Mouse (Mus musculus) lung, embryonic 16.5 days (tissue): ENCODE data around the gene Kcnh1. TPM values are rescaled to one million over a fixed set of nuclear protein-coding genes. Genes with fewer than 3 reads are reported as not detected.

Experiments used
- ATAC-seq: fragments of 200-750 bp; cut with Nextera tagmentation; 2 replicates; pipeline ENCODE4 v1.8.0; 2017; ENCODE audit warnings: low read depth, mild to moderate bottlenecking, moderate library complexity
- H3K27ac ChIP-seq: fragments of 300-500 bp; sonication (generic); 2 replicates; pipeline ENCODE4 v1.5.1; 2014; ENCODE audit warnings: mild to moderate bottlenecking, control low read depth, low read length
- H3K27me3 ChIP-seq: fragments of 300-500 bp; sonication (generic); 2 replicates; pipeline ENCODE4 v1.6.1; 2014; ENCODE audit warnings: low read depth, low read length, mixed read lengths; ENCODE audit not compliant: control insufficient read depth, insufficient read depth
- H3K36me3 ChIP-seq: fragments of 300-500 bp; sonication (generic); 2 replicates; pipeline ENCODE4 v1.6.1; 2014; ENCODE audit warnings: low read length; ENCODE audit not compliant: control insufficient read depth, insufficient read depth
- H3K4me1 ChIP-seq: fragments of 300-500 bp; sonication (generic); replicated peaks from 2 replicates; pipeline ENCODE4 v1.6.1; 2014; ENCODE audit warnings: low read length, mixed read lengths; ENCODE audit not compliant: control insufficient read depth, insufficient read depth
- H3K4me2 ChIP-seq: fragments of 300-500 bp; sonication (generic); 2 replicates; pipeline ENCODE4 v1.6.1; 2014; ENCODE audit warnings: low read depth, low read length, control low read depth
- H3K4me3 ChIP-seq: fragments of 300-500 bp; sonication (generic); 2 replicates; pipeline ENCODE4 v1.5.1; 2014; ENCODE audit warnings: mild to moderate bottlenecking, low read length, control low read depth
- H3K9ac ChIP-seq: fragments of 300-500 bp; sonication (generic); 2 replicates; pipeline ENCODE4 v1.6.1; 2014; ENCODE audit warnings: low read length, control low read depth
- H3K9me3 ChIP-seq: fragments of 300-500 bp; sonication (generic); 2 replicates; pipeline ENCODE4 v1.6.1; 2016; ENCODE audit warnings: low read length; ENCODE audit not compliant: control insufficient read depth
- WGBS: fragments of 180-500 bp; shearing (Covaris S2); extraction: QIAGEN DNeasy Blood & Tissue Kit; methylation state at CpG from one replicate; pipeline ENCODE4 v1.1.7; 2014; 5-methylcytosine and 5-hydroxymethylcytosine counted together
- polyA plus RNA-seq: library from polyadenylated mRNA; unstranded; fragments of >200 nt; fragmentation: Nextera tagmentation; extraction: Ambion mirVana; gene quantifications from 2 replicates; pipeline ENCODE4 v1.2.1, GENCODE M21; 2015

Gene Kcnh1
- polyA plus RNA-seq, 1 experiment from 2014 or later: 0.97 TPM

DNA sequence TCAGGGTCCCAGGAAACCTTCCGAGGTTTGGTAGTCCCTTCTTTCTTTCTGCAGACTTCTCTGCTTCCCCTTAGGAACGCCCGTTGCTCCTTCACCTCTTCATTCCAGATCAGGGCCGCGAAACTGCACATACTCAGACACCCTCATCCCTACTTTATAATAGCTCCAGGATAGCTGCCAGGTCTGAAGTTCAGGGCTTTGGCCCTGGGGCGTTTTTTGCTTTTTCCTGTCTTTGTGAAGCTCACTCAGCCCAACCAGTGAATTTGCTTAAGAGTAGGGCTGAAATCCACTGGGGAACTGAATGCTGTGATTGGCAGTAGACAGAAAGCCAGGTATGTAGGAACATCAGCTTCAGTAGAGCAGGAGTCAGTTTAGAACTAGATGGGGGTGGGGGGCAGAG is 287.0 kb downstream of the Kcnh1 start:
- Histone ChIP-seq H3K27ac (peak overlapping the region; percentile 53), H3K4me3 (no peak overlapping the region), H3K36me3 (no peaks in the 10 kb centered on the region), H3K27me3 (no peaks in the 10 kb centered on the region), H3K4me2 (no peak overlapping the region), H3K9ac (no peak overlapping the region), H3K4me1 (peaks cover 4% of the 10 kb centered on the region; the same call in 1 of the 2 replicates), H3K9me3 (no peaks in the 10 kb centered on the region)
- ATAC-seq: 0 out of 2 replicates have a peak, but pooled peaks have one; percentile 31
- WGBS: 23% methylated on average over 6 of the region's 6 CpGs

DNA sequence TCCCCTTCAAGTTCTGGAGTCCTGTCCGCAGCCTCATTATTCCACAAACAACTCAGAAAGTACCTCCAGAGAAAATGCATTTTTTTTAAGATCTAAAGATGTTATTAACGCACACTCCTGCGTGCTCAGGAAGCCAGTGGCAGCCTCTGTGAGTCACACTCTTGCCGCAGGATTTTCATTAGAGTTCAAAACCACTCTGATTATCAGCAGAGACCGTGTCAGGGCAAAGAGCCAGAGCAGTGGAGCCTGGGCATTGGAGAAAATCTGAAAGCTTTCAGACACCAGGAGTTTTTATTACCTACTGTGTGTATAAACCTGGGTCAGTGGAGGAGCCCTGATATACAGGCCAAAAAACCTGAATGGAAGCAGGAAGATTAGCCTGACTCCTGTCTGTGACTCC is 287.6 kb downstream of the Kcnh1 start:
- 41% methylated on average over 5 of the region's 5 CpGs for WGBS
- Histone ChIP-seq H3K4me1 (peaks cover 4% of the 10 kb centered on the region; the same call in 1 of the 2 replicates), H3K9ac (no peak overlapping the region), H3K4me2 (no peak overlapping the region), H3K4me3 (no peak overlapping the region), H3K27ac (peak overlapping the region; percentile 53), H3K9me3 (no peaks in the 10 kb centered on the region), H3K36me3 (no peaks in the 10 kb centered on the region), H3K27me3 (no peaks in the 10 kb centered on the region)
- ATAC-seq: no peak

DNA sequence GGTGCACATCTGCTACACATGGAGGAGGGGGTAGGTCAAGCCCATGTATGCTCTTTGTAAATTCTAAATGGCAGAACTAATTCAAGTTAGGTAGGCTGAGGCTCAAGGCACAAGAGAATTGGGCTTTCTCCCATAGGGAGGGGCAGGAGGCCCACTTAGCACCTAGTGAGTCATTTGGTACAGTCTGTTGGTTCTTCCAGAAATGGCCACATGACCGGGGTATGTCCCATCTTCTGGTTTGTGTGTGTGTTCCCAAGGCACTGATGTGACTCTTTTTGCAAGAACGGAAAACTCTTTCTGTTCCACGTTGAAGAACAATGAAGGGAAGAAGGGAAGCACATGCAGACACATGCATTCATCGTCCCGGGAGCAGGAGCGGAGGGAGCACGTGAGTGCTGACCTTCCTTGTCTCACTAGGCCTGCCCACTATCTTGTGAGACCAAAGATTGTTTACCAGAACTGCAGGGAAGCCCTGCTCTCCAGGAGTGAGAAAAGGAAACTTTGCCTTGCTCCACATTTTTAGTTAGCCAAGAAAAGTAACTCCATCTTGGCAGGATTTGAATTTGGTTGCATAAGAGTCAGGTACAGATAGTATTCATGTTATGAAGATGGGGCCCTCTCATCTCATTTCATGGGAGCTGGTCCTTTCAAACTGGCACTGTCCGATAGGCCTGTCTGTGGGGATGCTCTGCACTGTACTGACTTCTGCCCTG is 289.7 kb downstream of the Kcnh1 start:
- no peaks in the 10 kb centered on the region for H3K27me3 ChIP-seq
- H3K27ac ChIP-seq: no peak overlapping the region
- H3K9ac ChIP-seq: no peak overlapping the region
- no peaks in the 10 kb centered on the region for H3K9me3 ChIP-seq
- H3K36me3 ChIP-seq: no peaks in the 10 kb centered on the region
- WGBS: 69% methylated on average over 8 of the region's 8 CpGs
- peaks cover 4% of the 10 kb centered on the region; the same call in 1 of the 2 replicates for H3K4me1 ChIP-seq
- no peak overlapping the region for H3K4me3 ChIP-seq
- no peak for ATAC-seq
- no peak overlapping the region for H3K4me2 ChIP-seq

DNA sequence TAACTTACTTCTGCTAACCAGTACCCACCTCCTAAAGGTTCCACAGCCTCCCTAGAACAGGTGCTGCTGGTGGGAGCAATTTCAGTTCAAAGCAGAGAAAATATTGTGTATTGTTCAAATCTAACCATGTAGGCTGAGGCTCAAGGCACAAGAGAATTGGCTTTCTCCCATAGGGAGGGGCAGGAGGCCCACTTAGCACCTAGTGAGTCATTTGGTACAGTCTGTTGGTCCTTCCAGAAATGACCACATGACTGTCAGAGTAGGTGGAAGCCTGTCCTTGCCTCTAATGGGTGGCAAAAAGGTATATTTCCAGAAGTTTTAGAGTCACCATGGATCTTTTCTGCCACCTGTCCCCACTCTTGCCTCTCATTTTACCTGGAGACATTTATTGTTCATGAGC is 290.9 kb downstream of the Kcnh1 start:
- no peaks in the 10 kb centered on the region for H3K27me3 ChIP-seq
- H3K4me3 ChIP-seq: no peak overlapping the region
- H3K36me3 ChIP-seq: no peaks in the 10 kb centered on the region
- ATAC-seq: no peak
- no peak overlapping the region for H3K9ac ChIP-seq
- H3K4me1 ChIP-seq: peaks cover 4% of the 10 kb centered on the region; the same call in 1 of the 2 replicates
- no peak overlapping the region for H3K27ac ChIP-seq
- no peak overlapping the region for H3K4me2 ChIP-seq
- no peaks in the 10 kb centered on the region for H3K9me3 ChIP-seq

DNA sequence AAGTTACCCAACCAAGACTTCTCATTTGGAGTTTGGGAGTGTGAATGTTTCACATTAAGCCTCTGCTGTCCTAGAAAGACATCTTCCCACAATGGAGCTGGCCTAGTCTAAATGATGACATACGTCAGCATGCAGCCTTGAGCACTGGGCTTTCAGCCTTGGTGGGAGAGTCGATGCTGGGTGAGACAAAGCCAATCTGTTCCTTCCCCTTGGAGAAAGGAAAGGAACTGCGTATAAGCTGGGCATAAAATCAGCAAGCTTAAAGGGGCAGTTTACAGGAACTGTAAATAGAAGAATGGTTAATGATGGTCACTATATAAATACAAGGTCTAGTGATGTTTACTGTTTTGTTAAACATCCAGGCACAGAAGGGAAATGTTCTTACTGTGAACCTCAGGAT is 294.5 kb downstream of the Kcnh1 start:
- Histone ChIP-seq H3K4me1 (no peaks in the 10 kb centered on the region), H3K4me3 (no peak overlapping the region), H3K36me3 (no peaks in the 10 kb centered on the region), H3K27ac (0 out of 2 replicates have a peak overlapping the region, but pooled peaks have one; percentile 17), H3K27me3 (no peaks in the 10 kb centered on the region), H3K9ac (no peak overlapping the region), H3K4me2 (no peak overlapping the region), H3K9me3 (no peaks in the 10 kb centered on the region)
- 36% methylated on average over 3 of the region's 3 CpGs for whole genome bisulfite sequencing
- peak; percentile 71 for ATAC-seq

DNA sequence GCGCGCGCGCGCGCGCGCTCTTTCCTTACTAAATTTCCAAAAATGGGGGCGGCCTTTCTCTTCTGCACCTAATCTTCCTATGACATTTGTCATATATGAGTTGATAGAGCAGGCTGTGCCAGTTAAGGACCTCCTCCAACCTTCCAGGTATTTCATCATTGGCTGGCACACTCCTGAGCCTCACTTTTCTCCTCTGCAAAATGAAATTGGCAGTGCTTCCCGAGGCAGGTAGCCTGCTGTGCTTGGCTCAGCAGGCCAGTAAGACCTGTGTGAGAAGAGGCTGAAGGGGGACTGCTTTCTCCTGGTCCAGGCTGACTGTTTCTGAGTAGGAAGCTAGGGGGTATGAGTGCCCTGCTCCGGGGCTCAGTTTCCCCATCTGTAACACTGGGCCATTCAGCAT is 297.0 kb downstream of the Kcnh1 start:
- Histone ChIP-seq H3K9ac (no peak overlapping the region), H3K4me2 (no peak overlapping the region), H3K27me3 (no peaks in the 10 kb centered on the region), H3K36me3 (no peaks in the 10 kb centered on the region), H3K27ac (no peak overlapping the region), H3K4me1 (no peaks in the 10 kb centered on the region), H3K4me3 (no peak overlapping the region), H3K9me3 (no peaks in the 10 kb centered on the region)
- ATAC-seq: no peak
- 93% methylated on average over 11 of the region's 11 CpGs for WGBS

DNA sequence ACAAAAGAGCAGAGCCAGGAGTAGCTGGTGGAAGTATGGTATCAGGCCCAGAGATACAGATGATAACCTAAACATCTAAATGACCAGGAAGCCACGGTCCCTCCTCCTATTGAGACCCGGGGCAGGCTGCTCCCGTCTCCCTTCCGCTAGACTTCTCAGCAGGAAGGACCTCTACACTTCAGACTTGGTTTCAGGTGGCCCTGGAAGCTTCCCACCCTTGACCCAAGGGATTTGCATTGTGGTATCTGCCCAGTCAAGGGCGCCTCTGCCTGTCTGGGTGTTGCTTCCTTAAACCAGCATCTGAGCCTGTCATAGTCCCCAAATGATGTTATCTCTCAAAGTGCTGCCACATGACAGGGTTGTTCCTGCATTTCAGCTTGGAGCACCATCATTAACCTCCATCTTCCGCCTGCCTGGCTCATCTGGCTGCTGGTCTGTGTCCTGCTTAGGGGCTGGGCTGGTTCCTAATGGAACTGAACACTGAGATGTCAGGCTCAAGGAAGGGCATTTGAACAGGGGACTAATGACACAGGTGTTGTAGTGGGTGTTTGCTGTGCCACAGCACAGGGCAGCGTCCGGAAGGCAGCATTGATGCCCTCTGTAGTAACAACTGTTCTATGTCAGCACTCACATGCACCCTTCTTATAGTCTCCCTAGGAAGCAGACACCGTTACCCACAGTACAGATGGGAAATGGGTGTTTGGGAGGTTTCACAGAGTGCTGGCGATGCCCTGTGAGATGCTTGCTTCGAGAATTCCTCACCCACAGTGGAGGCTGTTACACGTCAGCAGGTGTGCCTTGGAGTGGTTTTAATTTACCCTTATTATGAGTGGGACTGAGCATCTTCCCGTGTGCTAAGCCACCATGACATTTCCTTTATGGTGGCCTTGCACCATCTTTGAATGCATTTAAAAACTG is 299.6 kb downstream of the Kcnh1 start:
- WGBS: 65% methylated on average over 13 of the region's 13 CpGs
- no peaks in the 10 kb centered on the region for H3K4me1 ChIP-seq
- H3K9ac ChIP-seq: no peak overlapping the region
- no peaks in the 10 kb centered on the region for H3K27me3 ChIP-seq
- H3K9me3 ChIP-seq: no peaks in the 10 kb centered on the region
- H3K4me2 ChIP-seq: no peak overlapping the region
- no peak overlapping the region for H3K4me3 ChIP-seq
- ATAC-seq: 0 out of 2 replicates have a peak, but pooled peaks have one; percentile 44
- no peaks in the 10 kb centered on the region for H3K36me3 ChIP-seq
- H3K27ac ChIP-seq: no peak overlapping the region

DNA sequence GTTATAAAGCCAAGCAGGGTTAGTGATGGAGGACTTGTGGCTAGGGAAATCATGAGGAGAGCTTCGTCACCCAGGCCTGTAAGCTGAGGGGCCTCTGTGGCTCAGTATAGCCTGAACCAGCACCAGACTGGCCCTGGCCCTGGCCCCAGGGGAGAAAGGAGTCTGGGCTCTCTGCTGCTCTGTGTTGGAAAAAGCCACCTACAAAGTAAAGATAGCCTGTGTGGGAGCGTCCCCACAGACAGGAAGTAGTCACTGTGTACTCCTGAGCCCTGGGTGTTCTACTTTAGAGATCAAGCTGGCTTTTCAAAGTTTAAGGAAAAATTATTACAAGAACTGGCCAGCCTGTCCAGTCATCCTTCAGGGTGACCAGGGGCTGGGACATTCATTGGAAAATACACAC is 306.9 kb downstream of the Kcnh1 start:
- Histone ChIP-seq H3K9me3 (no peaks in the 10 kb centered on the region), H3K9ac (no peak overlapping the region), H3K27me3 (no peaks in the 10 kb centered on the region), H3K27ac (no peak overlapping the region), H3K4me3 (no peak overlapping the region), H3K4me1 (no peaks in the 10 kb centered on the region), H3K4me2 (no peak overlapping the region), H3K36me3 (no peaks in the 10 kb centered on the region)
- ATAC-seq: no peak
- WGBS: 51% methylated on average over 2 of the region's 2 CpGs

DNA sequence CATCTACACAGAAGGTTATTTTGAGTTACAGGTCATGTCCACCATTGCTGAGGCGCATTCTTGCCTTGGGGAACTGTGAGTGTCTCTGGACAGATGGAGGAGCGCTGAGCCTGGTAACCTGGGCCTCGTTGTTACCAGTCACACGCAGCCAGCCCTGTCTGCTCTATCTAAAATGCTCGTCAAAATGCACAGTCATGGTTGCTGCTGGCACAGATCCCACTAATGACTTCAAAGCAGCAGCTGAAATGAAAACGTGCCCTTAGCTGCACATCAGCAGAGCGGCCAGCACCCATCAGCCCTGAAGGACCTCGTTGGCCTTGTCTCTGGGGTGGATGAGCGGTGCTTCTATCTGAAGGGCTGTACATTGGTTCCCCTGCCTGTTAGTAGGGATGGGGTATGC is 311.4 kb downstream of the Kcnh1 start:
- H3K4me1 ChIP-seq: no peaks in the 10 kb centered on the region
- H3K36me3 ChIP-seq: no peaks in the 10 kb centered on the region
- no peak overlapping the region for H3K4me3 ChIP-seq

More for the DNA sequence above, 311.4 kb downstream of the Kcnh1 start:
- Histone ChIP-seq H3K27ac (no peak overlapping the region), H3K4me2 (no peak overlapping the region), H3K9ac (no peak overlapping the region), H3K9me3 (no peaks in the 10 kb centered on the region), H3K27me3 (no peaks in the 10 kb centered on the region)
- ATAC-seq: no peak
- 63% methylated on average over 9 of the region's 9 CpGs for WGBS
